Mouse (Mus musculus) limb, embryonic 10.5 days (tissue): ENCODE results near the gene Ndufa5. TPM values are rescaled to one million over a fixed set of nuclear protein-coding genes. Genes with fewer than 3 reads are reported as not detected.

ENCODE experiments used
- DNase-seq: peaks from one replicate; pipeline ENCODE4 v3.0.0-alpha.2; 2017; ENCODE audit warnings: low spot score
- H3K27ac ChIP-seq: fragments of 300-500 bp; sonication (generic); 2 replicates; pipeline ENCODE4 v1.5.1; 2016; ENCODE audit warnings: mild to moderate bottlenecking
- H3K27me3 ChIP-seq: fragments of 300-500 bp; sonication (generic); 2 replicates; pipeline ENCODE4 v1.6.1; 2016; ENCODE audit warnings: low read depth, mild to moderate bottlenecking; ENCODE audit not compliant: poor library complexity, severe bottlenecking
- H3K36me3 ChIP-seq: fragments of 300-500 bp; sonication (generic); 2 replicates; pipeline ENCODE4 v1.6.1; 2016; ENCODE audit warnings: mild to moderate bottlenecking, moderate library complexity
- H3K4me1 ChIP-seq: fragments of 300-500 bp; sonication (generic); 2 replicates; pipeline ENCODE4 v1.6.1; 2016
- H3K4me3 ChIP-seq: fragments of 300-500 bp; sonication (generic); 2 replicates; pipeline ENCODE4 v1.5.1; 2016; ENCODE audit warnings: mild to moderate bottlenecking, moderate library complexity
- H3K9me3 ChIP-seq: fragments of 300-500 bp; sonication (generic); replicated peaks from 2 replicates; pipeline ENCODE4 v1.6.1; 2016; ENCODE audit warnings: mild to moderate bottlenecking
- WGBS: fragments of 180-500 bp; shearing (Covaris S2); methylation state at CpG from one replicate; pipeline ENCODE4 v1.1.7; 2016; 5-methylcytosine and 5-hydroxymethylcytosine counted together
- polyA plus RNA-seq: library from polyadenylated mRNA; unstranded; fragments of >200 nt; fragmentation: Nextera tagmentation; extraction: Ambion mirVana; gene quantifications from 2 replicates; pipeline ENCODE4 v1.2.1, GENCODE M21; 2016

The Ndufa5 gene
- polyA plus RNA-seq, 1 experiment from 2014 or later, result 267 TPM

DNA sequence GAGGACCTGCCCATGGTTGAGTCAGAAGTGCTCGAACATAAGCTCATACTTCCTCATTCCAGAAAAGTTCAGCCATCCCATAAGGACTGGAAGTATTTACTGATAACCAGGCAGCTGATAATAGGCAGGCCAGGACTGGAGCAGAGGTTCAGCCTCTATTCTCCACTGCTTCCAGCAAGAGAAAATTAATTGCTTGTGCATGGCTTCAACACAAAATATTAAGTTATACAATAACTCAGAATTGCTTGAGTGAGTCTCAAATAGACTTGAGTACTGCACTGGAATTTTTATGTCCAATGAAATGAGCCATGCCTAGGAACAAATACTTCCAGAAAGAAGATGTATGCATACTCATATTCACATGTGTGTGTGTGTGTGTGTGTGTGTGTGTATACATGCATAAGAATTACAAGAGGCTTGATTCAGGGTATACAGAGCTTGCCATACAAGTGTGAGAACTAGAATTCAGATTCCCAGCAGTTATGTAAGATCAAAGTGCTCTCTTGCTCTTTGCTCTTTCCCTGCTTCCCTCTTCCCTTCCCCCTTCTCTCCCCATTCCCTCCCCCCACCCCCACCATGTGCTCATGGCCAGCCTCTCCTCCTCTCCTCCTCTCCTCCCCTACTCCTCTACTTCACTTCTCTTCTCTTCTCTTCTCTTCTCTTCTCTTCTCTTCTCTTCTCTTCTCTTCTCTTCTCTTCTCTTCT, 19.1 kb upstream of the Ndufa5 start:
- Histone ChIP-seq H3K4me3 (no peak overlapping the region), H3K27ac (no peak overlapping the region), H3K9me3 (no peaks in the 10 kb centered on the region), H3K4me1 (no peaks in the 10 kb centered on the region), H3K27me3 (no peaks in the 10 kb centered on the region), H3K36me3 (no peaks in the 10 kb centered on the region)
- DNase-seq, result no peak
- WGBS, result 89% methylated on average over 1 of the region's 1 CpGs

DNA sequence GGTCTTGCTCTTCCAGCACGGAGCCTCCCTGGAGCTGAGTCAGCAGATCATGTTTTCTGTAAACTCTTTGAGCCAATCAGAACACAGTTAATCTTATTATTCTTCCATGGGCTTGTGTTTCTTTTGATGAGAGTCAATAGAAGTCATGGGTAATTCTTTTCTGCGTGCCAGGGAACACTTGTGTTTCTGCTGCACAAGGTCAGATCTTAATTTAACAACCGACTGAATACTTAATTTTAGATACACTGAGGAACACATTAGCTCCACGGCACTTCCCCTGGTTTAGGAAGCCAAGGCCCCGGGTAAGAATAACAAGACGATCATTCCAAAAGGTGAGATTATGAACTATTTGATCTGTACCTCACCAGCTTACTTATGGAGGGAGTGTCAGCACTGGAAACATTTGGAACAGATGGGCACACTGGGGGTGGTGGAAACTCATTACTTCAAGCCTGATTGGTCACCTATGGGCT, 15.3 kb upstream of the Ndufa5 start:
- H3K27ac ChIP-seq, result no peak overlapping the region
- H3K4me1 ChIP-seq, result no peaks in the 10 kb centered on the region
- H3K4me3 ChIP-seq, result no peak overlapping the region
- H3K36me3 ChIP-seq, result no peaks in the 10 kb centered on the region
- H3K9me3 ChIP-seq, result no peaks in the 10 kb centered on the region
- no peaks in the 10 kb centered on the region for H3K27me3 ChIP-seq
- no peak for DNase-seq
- 84% methylated on average over 6 of the region's 6 CpGs for WGBS

DNA sequence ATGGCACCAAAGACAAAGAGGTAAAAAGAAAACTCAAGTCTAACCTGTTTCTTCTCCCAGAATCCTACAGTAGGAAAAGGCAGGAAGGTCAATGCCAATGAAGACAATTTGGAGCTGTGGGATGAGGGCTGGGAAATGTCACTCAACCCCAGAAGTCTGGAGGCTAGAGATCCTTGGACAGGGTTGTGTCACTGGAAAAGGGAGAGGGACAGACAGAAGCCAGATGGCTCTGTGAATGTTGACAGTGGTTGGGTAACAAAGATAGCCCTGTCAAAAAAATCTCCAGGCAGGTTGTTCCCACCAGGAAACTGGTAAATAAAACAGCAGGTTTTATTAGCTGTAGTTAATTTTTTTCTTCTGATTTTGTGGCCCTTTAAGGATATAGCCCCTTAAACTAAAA, 14.6 kb upstream of the Ndufa5 start:
- no peaks in the 10 kb centered on the region for H3K4me1 ChIP-seq
- no peak overlapping the region for H3K4me3 ChIP-seq
- DNase-seq, result no peak
- no peaks in the 10 kb centered on the region for H3K36me3 ChIP-seq
- H3K27ac ChIP-seq, result no peak overlapping the region
- H3K27me3 ChIP-seq, result no peaks in the 10 kb centered on the region
- no peaks in the 10 kb centered on the region for H3K9me3 ChIP-seq

DNA sequence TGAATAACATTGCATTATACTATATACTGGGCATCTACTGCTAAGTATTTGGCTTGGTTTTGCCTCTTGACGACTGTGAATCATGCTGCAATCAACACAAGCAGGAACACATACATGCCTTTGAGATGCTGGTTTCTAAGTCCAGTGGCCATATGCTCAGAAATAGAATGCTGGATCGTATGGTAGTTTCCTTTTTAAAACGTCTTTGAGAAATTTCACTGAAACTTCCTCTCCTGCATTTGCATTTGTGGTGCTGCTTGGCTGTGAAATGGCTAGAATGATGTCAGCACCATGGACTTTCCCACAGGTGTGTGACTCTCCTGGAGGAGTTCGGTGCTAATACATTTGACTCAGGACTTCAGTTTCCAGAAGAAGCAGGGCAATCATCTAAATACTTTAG, 12.3 kb upstream of the Ndufa5 start:
- WGBS, result 77% methylated on average over 4 of the region's 4 CpGs

DNA sequence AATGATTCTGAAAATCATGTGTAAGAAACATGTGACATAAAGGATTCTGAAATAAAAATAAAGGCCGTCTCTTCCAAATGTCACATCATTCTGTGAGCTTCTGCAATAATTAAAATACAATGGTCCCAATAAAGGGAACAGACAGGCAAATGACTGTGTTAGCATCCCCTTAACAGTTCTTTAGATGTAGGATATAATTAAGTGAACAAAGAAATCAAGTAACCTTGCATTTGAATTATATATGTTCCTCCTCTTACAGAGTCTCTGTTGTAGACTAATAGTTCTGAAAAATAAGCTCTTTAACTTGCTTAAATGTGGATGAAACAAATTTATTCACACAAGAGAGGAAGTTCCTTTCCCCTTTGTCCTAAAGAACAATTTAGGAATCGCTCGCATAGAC, 10.6 kb upstream of the Ndufa5 start:
- no peak overlapping the region for H3K27ac ChIP-seq
- H3K27me3 ChIP-seq, result no peaks in the 10 kb centered on the region
- DNase-seq, result no peak
- H3K36me3 ChIP-seq, result no peaks in the 10 kb centered on the region
- H3K9me3 ChIP-seq, result no peaks in the 10 kb centered on the region
- H3K4me1 ChIP-seq, result no peaks in the 10 kb centered on the region
- H3K4me3 ChIP-seq, result no peak overlapping the region
- WGBS, result 90% methylated on average over 3 of the region's 3 CpGs

More for the DNA sequence above, 12.3 kb upstream of the Ndufa5 start:
- no peaks in the 10 kb centered on the region for H3K27me3 ChIP-seq
- no peaks in the 10 kb centered on the region for H3K9me3 ChIP-seq
- no peaks in the 10 kb centered on the region for H3K4me1 ChIP-seq
- no peak overlapping the region for H3K4me3 ChIP-seq
- H3K27ac ChIP-seq, result no peak overlapping the region
- no peaks in the 10 kb centered on the region for H3K36me3 ChIP-seq
- no peak for DNase-seq

DNA sequence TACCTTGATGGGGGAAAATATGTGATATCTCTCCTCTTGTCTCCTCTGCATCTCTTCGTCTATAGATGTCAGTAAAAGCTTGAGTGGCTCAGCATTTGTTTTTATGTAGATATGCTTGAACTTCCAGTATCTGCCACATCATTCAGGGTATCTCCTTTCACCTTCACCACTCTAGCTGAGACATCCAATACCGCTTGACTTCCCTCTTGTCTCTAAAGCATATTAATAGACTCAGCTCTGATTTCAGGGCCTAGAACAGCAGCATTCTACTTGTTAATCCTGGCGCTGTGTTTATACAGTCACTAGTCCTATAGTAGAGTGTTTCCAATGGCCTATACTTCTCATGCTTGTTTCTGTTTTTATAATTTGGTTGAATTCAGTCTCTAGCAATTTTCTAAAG, 5.0 kb upstream of the Ndufa5 start:
- H3K36me3 ChIP-seq, result no peaks in the 10 kb centered on the region

DNA sequence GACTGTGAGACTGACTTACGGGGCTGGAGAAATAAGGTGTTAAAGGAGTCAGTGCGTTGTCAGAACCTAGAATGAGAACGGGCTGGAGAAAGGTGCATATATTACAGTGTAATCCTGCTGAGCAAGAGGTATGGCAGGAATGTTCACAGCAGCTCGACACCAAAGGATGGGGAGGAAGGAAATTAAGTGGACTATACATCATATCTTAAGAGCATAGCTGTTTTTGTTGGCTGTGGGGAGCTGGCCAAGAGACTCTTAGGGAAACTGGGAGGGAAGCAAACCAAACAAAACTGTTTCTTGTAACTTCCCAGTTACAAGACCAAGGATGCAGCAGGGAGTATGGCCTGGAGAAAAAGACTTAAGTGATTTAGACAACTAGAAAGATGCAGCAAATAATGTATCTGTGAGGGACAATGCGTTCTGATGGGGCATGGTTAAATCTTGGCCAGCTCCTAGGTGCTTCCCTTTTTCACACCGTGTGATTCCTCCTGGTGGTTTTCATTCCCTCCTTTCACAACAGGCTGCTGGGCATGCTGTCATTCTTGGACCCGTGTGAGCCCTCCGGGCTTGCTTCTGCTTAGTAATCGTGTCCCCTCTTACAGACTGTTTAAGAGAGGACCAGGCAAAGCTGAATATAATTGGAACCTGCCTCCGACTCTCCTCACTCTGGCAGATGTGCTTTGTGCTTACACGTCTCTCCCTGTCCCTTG, 3.1 kb upstream of the Ndufa5 start:
- Histone ChIP-seq H3K27me3 (no peaks in the 10 kb centered on the region), H3K27ac (no peak overlapping the region), H3K9me3 (no peaks in the 10 kb centered on the region), H3K4me1 (peaks cover 12% of the 10 kb centered on the region), H3K36me3 (no peaks in the 10 kb centered on the region), H3K4me3 (no peak overlapping the region)
- 63% methylated on average over 11 of the region's 11 CpGs for WGBS
- no peak for DNase-seq

More for the DNA sequence above, 5.0 kb upstream of the Ndufa5 start:
- Histone ChIP-seq H3K4me3 (no peak overlapping the region), H3K27ac (no peak overlapping the region), H3K9me3 (no peaks in the 10 kb centered on the region), H3K4me1 (peaks cover 3% of the 10 kb centered on the region; the same call in 1 of the 2 replicates), H3K27me3 (no peaks in the 10 kb centered on the region)
- 93% methylated on average over 3 of the region's 3 CpGs for WGBS
- no peak for DNase-seq

DNA sequence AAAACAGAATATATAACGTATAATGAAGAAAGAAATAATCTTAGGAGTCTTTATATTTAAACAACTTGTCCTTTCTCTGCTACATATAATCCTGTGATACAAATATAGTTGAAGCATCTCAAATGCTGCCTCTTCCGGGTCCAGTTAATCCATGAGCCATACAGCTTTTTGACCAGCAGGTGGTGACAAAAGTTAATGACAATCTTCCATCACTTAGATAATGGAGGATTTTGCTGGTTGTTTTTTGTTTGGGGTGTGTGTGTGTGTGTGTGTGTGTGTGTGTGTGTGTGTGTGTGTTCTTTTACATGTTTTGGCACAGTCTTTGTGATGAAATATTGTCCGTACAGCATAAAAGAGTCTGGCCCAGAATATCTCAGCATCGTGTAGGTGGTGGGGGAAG, 2.4 kb upstream of the Ndufa5 start:
- Histone ChIP-seq H3K9me3 (no peaks in the 10 kb centered on the region), H3K36me3 (0 out of 2 replicates have a peak, but pooled peaks cover 2% of the 10 kb centered on the region), H3K4me3 (no peak overlapping the region), H3K27ac (no peak overlapping the region), H3K27me3 (no peaks in the 10 kb centered on the region), H3K4me1 (peaks cover 13% of the 10 kb centered on the region)
- 31% methylated on average over 4 of the region's 4 CpGs for WGBS
- DNase-seq, result peak; percentile 35

DNA sequence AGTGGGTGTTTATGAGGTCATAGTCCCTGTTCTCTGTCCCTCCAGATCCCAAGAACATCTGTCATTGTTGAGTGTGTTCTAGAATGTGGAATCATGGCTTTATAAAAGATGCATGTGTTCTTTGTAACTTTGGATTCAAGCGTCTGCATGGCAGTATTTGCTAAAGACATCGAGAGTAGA, 141 bp upstream of the Ndufa5 start, which contains the start of gene Asb15:
TSS of gene Asb15 (plus strand) at position 81 of the 180 bp plus-strand sequence.
- Histone ChIP-seq H3K27ac (peak within 1 kb of the TSS; percentile 78), H3K27me3 (no peaks in the 10 kb centered on the region), H3K36me3 (peaks cover 18% of the 10 kb centered on the region), H3K4me1 (peaks cover 13% of the 10 kb centered on the region), H3K9me3 (no peaks in the 10 kb centered on the region), H3K4me3 (peak within 1 kb of the TSS; percentile 72)
- DNase-seq, result no peak
- WGBS, result 57% methylated on average over 2 of the region's 2 CpGs

DNA sequence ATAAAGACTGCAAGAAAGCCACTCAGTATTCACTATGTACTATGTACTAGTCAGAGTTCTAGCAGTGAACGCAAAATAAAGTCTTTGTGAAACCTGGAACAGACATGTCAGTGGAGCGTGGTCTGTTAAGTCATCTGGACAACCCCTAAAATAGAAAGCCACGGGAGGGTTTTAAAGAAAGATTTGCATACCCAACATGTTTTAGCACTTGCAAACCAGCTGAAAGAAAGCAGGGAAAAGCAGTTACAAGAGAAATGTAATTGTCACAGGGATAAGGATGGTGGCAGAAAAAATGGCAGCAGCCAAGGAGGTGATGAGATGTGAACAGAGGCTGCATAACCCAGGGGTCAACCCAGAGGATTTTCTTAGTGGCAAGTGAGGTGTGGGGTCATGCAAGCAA, 2.1 kb downstream of the Ndufa5 start:
- Histone ChIP-seq H3K36me3 (peaks cover 38% of the 10 kb centered on the region), H3K27ac (no peak overlapping the region), H3K4me1 (peaks cover 13% of the 10 kb centered on the region), H3K4me3 (no peak overlapping the region), H3K9me3 (no peaks in the 10 kb centered on the region), H3K27me3 (no peaks in the 10 kb centered on the region)
- 94% methylated on average over 3 of the region's 3 CpGs for WGBS
- no peak for DNase-seq

DNA sequence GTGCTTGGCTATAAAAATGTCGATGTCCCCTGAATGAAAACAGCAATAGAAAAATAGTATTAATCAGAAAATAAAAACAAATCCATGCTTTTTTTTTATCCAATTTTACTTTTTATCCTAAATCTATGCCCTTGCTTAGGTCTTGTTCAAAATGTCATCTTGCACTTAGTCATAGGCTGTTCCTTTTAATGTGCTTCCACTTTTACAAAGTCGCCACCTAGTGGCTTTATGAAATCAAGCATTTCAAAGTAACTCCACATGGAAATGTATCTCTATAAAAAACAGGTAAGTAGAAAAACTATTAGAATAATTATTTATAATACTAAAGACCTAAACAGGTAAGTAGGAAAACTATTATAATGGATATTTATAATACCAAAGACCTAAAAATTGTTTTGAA, 11.6 kb downstream of the Ndufa5 start:
- WGBS, result 48% methylated on average over 2 of the region's 2 CpGs
- H3K4me3 ChIP-seq, result no peak overlapping the region
- peaks cover 30% of the 10 kb centered on the region for H3K36me3 ChIP-seq
- DNase-seq, result no peak
- peaks cover 8% of the 10 kb centered on the region for H3K4me1 ChIP-seq
- no peaks in the 10 kb centered on the region for H3K9me3 ChIP-seq
- H3K27ac ChIP-seq, result no peak overlapping the region
- H3K27me3 ChIP-seq, result no peaks in the 10 kb centered on the region

DNA sequence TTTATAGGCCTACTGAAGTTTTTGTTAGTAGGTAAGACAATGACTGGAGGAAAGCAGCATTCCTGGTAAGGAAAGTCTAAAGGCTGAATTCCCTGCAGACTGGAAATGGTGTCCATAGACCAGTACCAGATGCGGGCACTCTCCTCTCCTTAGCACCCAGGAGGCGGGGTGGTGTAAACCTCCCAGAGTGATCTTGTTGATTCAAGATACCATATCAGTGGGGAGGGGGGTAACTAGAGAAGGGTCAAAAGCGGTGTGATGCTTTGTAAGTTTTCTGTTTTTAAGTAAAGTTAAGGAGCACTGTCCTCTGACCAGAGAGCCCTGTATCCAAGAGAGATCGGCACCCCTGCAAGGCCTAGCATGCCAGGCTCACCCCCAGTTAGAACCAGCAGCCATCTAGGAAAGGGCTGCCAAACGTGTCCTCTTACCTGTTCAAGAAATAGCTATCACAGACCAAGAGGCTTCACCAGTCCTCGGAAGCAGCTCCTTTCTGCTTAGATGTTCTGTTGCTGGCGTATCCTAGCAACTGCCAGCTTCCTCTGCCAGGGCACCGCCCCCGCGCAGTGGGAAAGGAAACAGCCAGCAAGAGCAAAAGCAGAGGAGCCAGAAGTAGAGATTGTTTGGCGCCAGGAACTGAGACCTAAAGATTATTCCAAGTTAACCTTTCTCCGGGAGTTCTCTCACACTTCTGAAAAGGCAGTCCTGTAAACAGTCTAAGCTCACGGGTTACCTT, 13.1 kb downstream of the Ndufa5 start, which contains the start of gene Iqub:
TSS of gene Iqub (minus strand) at position 516 of the 733 bp plus-strand sequence.
- no peak within 1 kb of the TSS for H3K4me3 ChIP-seq
- WGBS, result 32% methylated on average over 13 of the region's 13 CpGs

DNA sequence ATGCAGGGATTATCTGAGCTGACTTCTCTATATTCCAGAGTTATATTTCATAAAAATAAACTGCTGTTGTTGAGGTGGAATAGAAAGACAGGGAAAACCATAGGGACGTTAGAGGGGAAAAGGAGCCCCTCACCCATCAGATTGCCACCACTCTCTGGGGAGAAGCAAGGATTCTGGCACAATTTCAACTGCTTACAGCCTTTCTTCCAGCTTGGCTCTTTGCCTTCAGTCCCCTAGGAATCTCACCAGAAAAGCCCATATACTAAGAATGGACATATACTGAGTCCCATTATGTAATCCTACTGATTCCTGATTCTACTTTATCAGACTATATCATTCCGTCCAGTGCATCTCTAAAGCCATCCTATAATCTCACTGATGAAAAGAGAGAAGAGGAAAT, 23.7 kb downstream of the Ndufa5 start:
- H3K36me3 ChIP-seq, result no peaks in the 10 kb centered on the region
- no peak for DNase-seq
- H3K9me3 ChIP-seq, result no peaks in the 10 kb centered on the region
- no peak overlapping the region for H3K27ac ChIP-seq
- H3K4me3 ChIP-seq, result no peak overlapping the region
- WGBS, result 84% methylated on average over 2 of the region's 2 CpGs
- no peaks in the 10 kb centered on the region for H3K27me3 ChIP-seq
- H3K4me1 ChIP-seq, result no peaks in the 10 kb centered on the region

More for the DNA sequence above, 13.1 kb downstream of the Ndufa5 start, which contains the start of gene Iqub:
- DNase-seq, result peak; percentile 49
- Histone ChIP-seq H3K4me1 (peaks cover 8% of the 10 kb centered on the region), H3K9me3 (no peaks in the 10 kb centered on the region), H3K27ac (no peak within 1 kb of the TSS), H3K27me3 (no peaks in the 10 kb centered on the region), H3K36me3 (peaks cover 19% of the 10 kb centered on the region)
